Mouse (Mus musculus): Measurements from ENCODE around the gene Nodal.

DNA sequence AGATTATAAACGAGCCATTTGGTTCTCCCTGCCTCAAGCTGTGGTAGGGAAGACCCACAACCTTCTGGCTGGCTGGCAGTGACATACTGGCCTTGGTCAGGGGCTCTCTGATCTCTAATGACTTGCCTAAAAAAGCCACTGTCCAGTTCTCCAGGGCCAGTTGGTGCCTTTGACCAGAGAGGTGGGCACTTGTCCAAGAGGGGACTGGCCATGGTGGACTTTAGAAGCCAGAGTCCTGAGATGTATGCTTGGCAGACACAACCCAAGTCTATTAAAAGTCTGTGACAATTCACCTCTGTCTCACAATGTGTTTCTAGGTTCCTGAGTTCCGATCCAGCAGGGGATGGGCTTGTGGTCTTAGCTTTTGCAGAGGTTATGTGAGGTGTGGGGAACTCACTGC lies 7.3 kb downstream of the Nodal start:
- TF ChIP-seq CTCF (IDR thresholded peaks at IDR 0.05; ENCODE audit: borderline replicate concordance, extremely low read depth, insufficient read depth, insufficient read length) (no peak), POLR2A (IDR thresholded peaks at IDR 0.05; ENCODE audit: borderline replicate concordance, extremely low read depth, insufficient read depth, insufficient read length, poor library complexity, severe bottlenecking) (no peak)

All from brain, embryonic 14.5 days (tissue).